Mouse (Mus musculus) C2C12 (cell line): ENCODE measurements around the gene Myt1l.

Experiments
- CEBPB ChIP-seq: IDR thresholded peaks from one replicate; pipeline ENCODE4 v1.6.1; 2011; ENCODE audit warnings: low read depth, mild to moderate bottlenecking, control low read depth, moderate library complexity
- CTCF ChIP-seq: IDR thresholded peaks from one replicate; pipeline ENCODE4 v1.5.1; 2011; ENCODE audit not compliant: control insufficient read depth, insufficient read depth, insufficient read length
- MYOD1 ChIP-seq: IDR thresholded peaks from one replicate; pipeline ENCODE4 v1.6.1; 2011; ENCODE audit warnings: low read depth; ENCODE audit not compliant: control insufficient read depth, insufficient read length
- MYOG ChIP-seq: IDR thresholded peaks from one replicate; pipeline ENCODE4 v1.6.1; 2011; ENCODE audit not compliant: control insufficient read depth, insufficient read length; ENCODE audit errors: extremely low read depth

- TF ChIP-seq CTCF (no peak), MYOG (no peak), CEBPB (no peak), MYOD1 (peak; percentile 77)
These were observed 392.1 kb downstream of the Myt1l start for GRCm38 (mm10) chr12:29920298-29920697.
